Mouse (Mus musculus) left cerebral cortex, adult 2 months (tissue): ENCODE data around the gene Slc5a5. TPM values are rescaled to one million over a fixed set of nuclear protein-coding genes. Genes with fewer than 3 reads are reported as not detected.

Source experiments
- DNase-seq, 2 experiments: peaks; one replicate each; pipeline ENCODE4 v3.0.0; 2021 to 2022; ENCODE audit warnings: low spot score in 2 of 2, mixed read lengths in 1 of 2; ENCODE audit errors: extremely low spot score in 1 of 2
- H3K27ac ChIP-seq: fragments of 200-600 bp; 2 replicates; pipeline ENCODE4 v1.8.1; 2022
- H3K4me3 ChIP-seq: fragments of 200-600 bp; 2 replicates; pipeline ENCODE4 v1.8.1; 2022
- CTCF ChIP-seq: fragments of 200-600 bp; IDR thresholded peaks from 2 replicates; pipeline ENCODE4 v1.8.1; 2022; ENCODE audit warnings: antibody characterized with exemption, mild to moderate bottlenecking, moderate library complexity
- intact Hi-C: fragments of 180-260 bp; cut with DNase I; formaldehyde crosslinking; loops from one replicate; pipeline ENCODE4 v1.15.1; 2025
- total RNA-seq, 2 experiments: library from RNA; stranded (reverse); gene quantifications; 2 replicates each; pipeline ENCODE4 v1.2.3; 2021

The Slc5a5 gene
- total RNA-seq, 2 experiments from 2014 or later = 9.9 to 10.3 TPM

DNA sequence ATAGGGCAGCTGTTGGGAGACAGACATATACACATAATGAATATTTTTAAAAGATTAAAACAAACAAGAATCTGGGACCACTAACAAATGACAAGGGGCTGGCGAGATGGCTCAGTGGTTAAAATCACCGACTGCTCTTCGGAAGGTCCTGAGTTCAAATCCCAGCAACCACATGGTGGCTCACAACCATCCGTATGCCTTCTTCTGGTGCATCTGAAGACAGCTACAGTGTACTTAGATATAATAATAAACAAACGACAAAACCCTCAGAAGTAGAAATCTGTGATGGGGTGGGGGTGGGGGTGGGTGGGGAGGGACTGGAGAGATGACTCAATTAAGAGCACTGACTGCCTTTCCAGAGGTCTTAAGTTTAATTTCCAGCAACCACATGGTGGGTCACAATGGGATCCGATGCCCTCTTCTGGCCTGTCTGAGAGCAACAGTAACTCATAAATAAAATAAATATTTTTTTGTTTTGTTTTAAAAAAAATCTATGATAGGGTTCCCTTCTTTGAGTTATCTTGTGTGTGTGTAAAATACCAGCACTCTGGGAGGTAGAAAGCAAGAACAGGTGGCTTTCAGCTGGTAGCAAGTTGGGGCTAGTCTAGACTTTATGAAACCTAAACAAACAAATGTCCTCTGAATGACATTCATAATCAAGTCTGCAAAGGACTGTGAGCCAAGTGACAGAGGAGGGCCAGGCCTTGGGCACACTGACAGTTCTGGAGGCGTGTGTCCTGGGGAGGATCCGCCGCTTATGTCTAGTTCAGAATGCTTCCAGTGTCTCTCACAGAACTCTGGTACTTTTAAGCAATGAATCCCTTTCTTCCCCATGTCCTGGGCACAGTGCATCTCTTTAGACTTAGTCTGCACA lies 27.7 kb upstream of the Slc5a5 start:
- TF ChIP-seq CTCF = no peak; the same call in 1 of the 2 replicates
- DNase-seq = no peak
- intact Hi-C loops = no loop called here
- H3K4me3 ChIP-seq = no peak overlapping the region
- H3K27ac ChIP-seq = no peak overlapping the region

DNA sequence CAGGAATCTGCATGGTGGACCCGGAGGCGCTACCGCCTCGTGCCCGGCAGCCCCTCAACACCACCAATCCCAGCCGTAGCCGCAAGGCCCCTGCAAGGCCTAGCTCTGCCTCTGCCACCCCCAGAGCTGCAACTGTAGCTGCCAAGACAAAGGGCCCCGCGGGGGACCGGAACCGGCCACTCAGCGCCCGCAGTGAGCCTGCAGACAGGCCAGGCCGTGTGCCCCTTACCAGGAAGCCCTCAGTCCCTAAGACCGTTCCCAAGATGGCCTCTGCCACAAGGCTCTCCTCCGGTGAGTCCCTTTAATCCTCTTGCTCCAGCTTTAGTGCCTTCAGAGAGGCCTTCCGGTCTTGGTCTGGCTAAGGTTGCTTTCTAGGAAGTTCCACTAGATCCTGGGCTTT lies 22.1 kb upstream of the Slc5a5 start:
- no peak for TF ChIP-seq CTCF
- H3K4me3 ChIP-seq = no peak overlapping the region
- no peak for DNase-seq
- intact Hi-C loops = no loop called here
- H3K27ac ChIP-seq = no peak overlapping the region

- no peak for TF ChIP-seq CTCF
- intact Hi-C loops = no loop called here
These were observed 21.0 kb upstream of the Slc5a5 start for GRCm38 (mm10) chr8:70913523-70913922.

GRCm38 (mm10) chr8:70912955-70913354 lies 20.4 kb upstream of the Slc5a5 start:
- intact Hi-C loops = no loop called here
- no peak overlapping the region for H3K4me3 ChIP-seq
- DNase-seq = no peak
- no peak for TF ChIP-seq CTCF
- H3K27ac ChIP-seq = no peak overlapping the region

More at GRCm38 (mm10) chr8:70913523-70913922, 21.0 kb upstream of the Slc5a5 start:
- Histone ChIP-seq H3K27ac (no peak overlapping the region), H3K4me3 (no peak overlapping the region)
- no peak for DNase-seq

DNA sequence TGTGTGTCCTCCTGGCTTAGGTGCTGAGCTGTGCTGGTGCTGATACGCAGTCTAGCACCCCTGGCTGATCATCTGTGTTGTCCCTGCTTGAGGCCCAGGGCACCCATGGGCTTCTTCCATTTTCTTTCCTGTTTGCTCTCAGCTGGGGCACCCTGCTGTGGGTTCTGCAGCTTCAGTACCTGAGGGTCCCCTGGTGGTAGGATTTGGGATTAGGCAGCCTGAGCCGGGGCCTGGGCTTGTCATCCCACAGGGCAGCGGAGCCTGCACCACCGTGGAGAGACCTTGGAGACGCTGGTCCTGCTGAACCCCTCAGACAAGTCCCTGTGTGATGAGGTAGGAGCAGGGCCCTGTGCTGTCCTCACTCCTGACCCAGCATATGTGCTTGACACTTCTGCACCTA lies 19.0 kb upstream of the Slc5a5 start:
- Histone ChIP-seq H3K4me3 (no peak overlapping the region), H3K27ac (no peak overlapping the region)
- intact Hi-C loops = no loop called here
- TF ChIP-seq CTCF = peak; percentile 32
- DNase-seq = no peak

- H3K27ac ChIP-seq = no peak overlapping the region
- no peak for TF ChIP-seq CTCF
- H3K4me3 ChIP-seq = no peak overlapping the region
- DNase-seq = no peak
- intact Hi-C loops = no loop called here
These were observed 15.0 kb upstream of the Slc5a5 start for GRCm38 (mm10) chr8:70907518-70907917.

DNA sequence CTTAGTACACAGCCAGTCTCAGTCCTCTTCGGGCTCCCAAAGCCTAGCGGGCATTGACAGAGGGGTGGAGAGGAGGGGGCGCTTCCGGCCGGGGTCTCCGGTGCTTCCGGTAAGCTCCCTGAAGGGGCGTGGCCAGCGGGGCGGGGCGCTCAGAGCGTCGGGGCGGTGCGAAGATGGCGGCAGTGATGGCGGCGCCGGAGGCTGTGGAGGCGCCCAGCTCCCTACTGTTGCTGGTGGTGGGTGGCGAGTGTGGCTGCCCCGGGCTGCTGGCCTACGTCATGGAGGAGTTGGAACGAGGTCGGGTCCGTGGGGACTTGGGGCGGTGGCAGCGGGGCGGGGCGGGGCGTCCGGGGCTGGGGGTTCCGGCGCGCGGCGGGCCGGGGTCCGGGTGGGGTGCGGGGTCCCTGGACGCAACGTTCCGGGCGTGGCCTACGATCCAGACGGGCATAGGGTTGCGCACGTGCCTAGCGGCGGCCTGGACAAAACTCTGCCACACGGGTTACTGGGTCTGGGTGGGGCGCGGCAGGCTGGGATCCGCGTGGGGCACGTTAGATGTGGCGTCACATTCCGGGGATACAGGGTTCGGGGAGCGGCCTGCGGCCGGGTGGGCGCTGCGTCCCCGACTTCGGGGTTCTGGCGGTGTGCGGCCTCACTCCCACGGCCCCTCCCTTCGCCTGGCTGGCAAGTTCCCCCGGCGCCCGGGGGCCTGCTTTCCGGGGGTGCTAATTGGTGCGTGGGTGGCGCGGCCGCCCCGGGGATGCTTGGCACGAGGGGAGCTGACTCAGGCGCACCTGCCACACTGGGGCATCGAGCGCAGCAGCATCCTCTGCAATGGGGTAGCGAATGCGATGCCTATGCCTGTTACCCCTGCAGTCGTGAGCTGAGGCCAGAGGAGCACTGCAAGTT lies 13.5 kb upstream of the Slc5a5 start, which contains the start of gene Map1s:
Gene Map1s, plus strand, starts transcription at position 102 of the 906 bp plus-strand sequence.
- DNase-seq = peak; percentile 82 to 86
- peak within 1 kb of the TSS; percentile 60 for H3K4me3 ChIP-seq
- peak within 1 kb of the TSS; percentile 94 for H3K27ac ChIP-seq
- intact Hi-C loops = no loop called here
- TF ChIP-seq CTCF = no peak

- H3K27ac ChIP-seq = peak overlapping the region; percentile 94
- TF ChIP-seq CTCF = no peak
- H3K4me3 ChIP-seq = peak overlapping the region; percentile 60
- DNase-seq = no peak
- intact Hi-C loops = no loop called here
These were observed 12.9 kb upstream of the Slc5a5 start for GRCm38 (mm10) chr8:70905463-70905830.

DNA sequence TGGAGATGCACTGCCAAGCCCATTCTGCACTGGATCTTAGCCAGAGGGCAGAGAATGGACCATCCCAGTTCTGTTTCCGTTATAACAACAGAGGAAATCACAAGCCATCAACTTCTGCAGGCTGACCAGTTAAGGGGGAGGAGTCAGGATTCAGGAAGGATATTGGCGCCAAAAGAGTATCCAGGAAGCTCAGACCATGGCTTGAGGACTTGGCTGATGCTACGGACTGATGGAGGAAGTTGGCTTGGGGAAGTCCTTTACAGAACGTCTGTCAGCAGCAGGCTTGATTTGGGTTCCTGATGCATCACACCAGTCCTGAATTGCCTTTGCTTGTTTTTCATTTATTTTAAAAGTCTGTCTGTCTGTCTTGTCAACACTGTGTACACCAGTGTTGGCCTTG lies 12.0 kb upstream of the Slc5a5 start:
- TF ChIP-seq CTCF = no peak
- intact Hi-C loops = no loop called here
- DNase-seq = no peak

GRCm38 (mm10) chr8:70903582-70903981 lies 11.0 kb upstream of the Slc5a5 start:
- DNase-seq = no peak
- no peak overlapping the region for H3K27ac ChIP-seq
- H3K4me3 ChIP-seq = no peak overlapping the region
- no peak for TF ChIP-seq CTCF
- intact Hi-C loops = no loop called here

More for the DNA sequence above, 12.0 kb upstream of the Slc5a5 start:
- H3K4me3 ChIP-seq = no peak overlapping the region
- no peak overlapping the region for H3K27ac ChIP-seq

DNA sequence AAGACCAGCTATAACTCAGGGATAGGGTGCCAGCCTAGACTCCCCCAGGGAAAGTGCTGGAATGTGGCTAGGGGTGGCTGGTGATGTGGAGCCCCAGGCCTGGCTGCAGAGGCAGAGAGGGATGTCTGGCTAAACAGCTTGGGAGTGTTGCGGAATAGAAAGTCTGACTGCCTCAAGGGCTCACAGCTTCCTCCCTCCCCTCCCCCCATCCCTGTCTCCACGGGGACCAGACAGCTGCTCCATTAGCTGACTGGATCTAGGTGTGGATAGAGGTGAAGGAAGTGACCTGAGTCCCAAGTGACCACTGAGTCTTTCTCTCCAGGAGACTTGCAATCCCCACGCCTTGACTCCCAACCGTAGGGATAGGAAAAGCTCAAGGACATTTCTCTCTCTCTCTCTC lies 10.6 kb upstream of the Slc5a5 start:
- Histone ChIP-seq H3K4me3 (no peak overlapping the region), H3K27ac (no peak overlapping the region)
- TF ChIP-seq CTCF = no peak
- DNase-seq = no peak
- intact Hi-C loops = no loop called here

- no peak for DNase-seq
- H3K4me3 ChIP-seq = no peak overlapping the region
- intact Hi-C loops = no loop called here
- H3K27ac ChIP-seq = no peak overlapping the region
- no peak for TF ChIP-seq CTCF
These were observed 9.7 kb upstream of the Slc5a5 start for GRCm38 (mm10) chr8:70902211-70902610.
